Mouse (Mus musculus) limb, embryonic 11.5 days (tissue): ENCODE results near the gene Selp. TPM values are rescaled to one million over a fixed set of nuclear protein-coding genes. Genes with fewer than 3 reads are reported as not detected.

ENCODE experiments used
- ATAC-seq: fragments of 200-750 bp; cut with Nextera tagmentation; 2 replicates; pipeline ENCODE4 v1.8.0; 2017; ENCODE audit warnings: low read depth; ENCODE audit not compliant: insufficient number of reproducible peaks, low FRiP score, low TSS enrichment
- DNase-seq: peaks from one replicate; pipeline ENCODE4 v3.0.0-alpha.2; 2015; ENCODE audit warnings: low spot score
- H3K27ac ChIP-seq: fragments of 300-500 bp; sonication (generic); replicated peaks from 2 replicates; pipeline ENCODE4 v1.5.1; 2014; ENCODE audit warnings: low read depth, mild to moderate bottlenecking, low read length
- H3K27me3 ChIP-seq: fragments of 300-500 bp; sonication (generic); 2 replicates; pipeline ENCODE4 v1.6.1; 2014; ENCODE audit warnings: mild to moderate bottlenecking, low read length, mixed read lengths; ENCODE audit not compliant: control insufficient read depth, insufficient read depth
- H3K36me3 ChIP-seq: fragments of 300-500 bp; sonication (generic); 2 replicates; pipeline ENCODE4 v1.6.1; 2014; ENCODE audit warnings: mild to moderate bottlenecking, low read length, moderate library complexity, mixed read lengths; ENCODE audit not compliant: control insufficient read depth, insufficient read depth
- H3K4me1 ChIP-seq: fragments of 300-500 bp; sonication (generic); 2 replicates; pipeline ENCODE4 v1.6.1; 2014; ENCODE audit warnings: low read length, mixed read lengths; ENCODE audit not compliant: control insufficient read depth, insufficient read depth
- H3K4me2 ChIP-seq: fragments of 300-500 bp; sonication (generic); 2 replicates; pipeline ENCODE4 v1.6.1; 2014; ENCODE audit warnings: low read depth, mild to moderate bottlenecking, moderate library complexity; ENCODE audit not compliant: severe bottlenecking
- H3K4me3 ChIP-seq: fragments of 300-500 bp; sonication (generic); 2 replicates; pipeline ENCODE4 v1.5.1; 2014; ENCODE audit warnings: low read depth, low read length
- H3K9ac ChIP-seq: fragments of 300-500 bp; sonication (generic); 2 replicates; pipeline ENCODE4 v1.6.1; 2014; ENCODE audit warnings: mild to moderate bottlenecking, low read length
- H3K9me3 ChIP-seq: fragments of 300-500 bp; sonication (generic); 2 replicates; pipeline ENCODE4 v1.6.1; 2016; ENCODE audit warnings: low read length; ENCODE audit not compliant: control insufficient read depth
- WGBS: fragments of 180-500 bp; shearing (Covaris S2); extraction: QIAGEN DNeasy Blood & Tissue Kit; methylation state at CpG from one replicate; pipeline ENCODE4 v1.1.7; 2014; 5-methylcytosine and 5-hydroxymethylcytosine counted together
- polyA plus RNA-seq: library from polyadenylated mRNA; unstranded; fragments of >200 nt; fragmentation: Nextera tagmentation; extraction: Ambion mirVana; gene quantifications from 2 replicates; pipeline ENCODE4 v1.2.1, GENCODE M21; 2014

Gene Selp
- polyA plus RNA-seq, 1 experiment from 2014 or later, result 0.07 TPM

- no peak overlapping the region for H3K9ac ChIP-seq
- 28% methylated on average over 3 of the region's 3 CpGs for WGBS
- H3K4me2 ChIP-seq, result no peak overlapping the region
- no peak for DNase-seq
- no peaks in the 10 kb centered on the region for H3K9me3 ChIP-seq
- H3K27ac ChIP-seq, result no peak overlapping the region
- no peaks in the 10 kb centered on the region for H3K36me3 ChIP-seq
- H3K4me3 ChIP-seq, result no peak overlapping the region
- H3K27me3 ChIP-seq, result no peaks in the 10 kb centered on the region
- ATAC-seq, result no peak
- no peaks in the 10 kb centered on the region for H3K4me1 ChIP-seq
These were observed 8.8 kb downstream of the Selp start for GRCm38 (mm10) chr1:164123836-164124235.

GRCm38 (mm10) chr1:164130013-164130412 is 14.9 kb downstream of the Selp start:
- no peak for ATAC-seq
- Histone ChIP-seq H3K36me3 (no peaks in the 10 kb centered on the region), H3K4me2 (no peak overlapping the region), H3K9me3 (no peaks in the 10 kb centered on the region), H3K4me1 (no peaks in the 10 kb centered on the region), H3K4me3 (no peak overlapping the region), H3K27me3 (no peaks in the 10 kb centered on the region), H3K9ac (no peak overlapping the region), H3K27ac (no peak overlapping the region)
- WGBS, result 75% methylated on average over 3 of the region's 3 CpGs
- no peak for DNase-seq

- Histone ChIP-seq H3K4me3 (no peak overlapping the region), H3K9ac (no peak overlapping the region), H3K27ac (no peak overlapping the region), H3K27me3 (no peaks in the 10 kb centered on the region), H3K36me3 (no peaks in the 10 kb centered on the region), H3K4me2 (no peak overlapping the region), H3K4me1 (no peaks in the 10 kb centered on the region), H3K9me3 (no peaks in the 10 kb centered on the region)
- ATAC-seq, result no peak
- DNase-seq, result no peak
- WGBS, result 84% methylated on average over 1 of the region's 1 CpGs
These were observed 17.5 kb downstream of the Selp start for GRCm38 (mm10) chr1:164132609-164133008.

GRCm38 (mm10) chr1:164134101-164134500 is 19.0 kb downstream of the Selp start:
- no peak for DNase-seq
- WGBS, result 85% methylated on average over 6 of the region's 6 CpGs
- no peaks in the 10 kb centered on the region for H3K36me3 ChIP-seq
- no peaks in the 10 kb centered on the region for H3K9me3 ChIP-seq
- H3K9ac ChIP-seq, result no peak overlapping the region
- no peaks in the 10 kb centered on the region for H3K27me3 ChIP-seq
- no peak for ATAC-seq
- no peaks in the 10 kb centered on the region for H3K4me1 ChIP-seq
- no peak overlapping the region for H3K27ac ChIP-seq
- H3K4me3 ChIP-seq, result no peak overlapping the region
- H3K4me2 ChIP-seq, result no peak overlapping the region

GRCm38 (mm10) chr1:164135360-164135759 is 20.3 kb downstream of the Selp start:
- H3K4me1 ChIP-seq, result no peaks in the 10 kb centered on the region
- ATAC-seq (no peak), DNase-seq (no peak)
- H3K27ac ChIP-seq, result no peak overlapping the region
- H3K27me3 ChIP-seq, result no peaks in the 10 kb centered on the region
- 75% methylated on average over 5 of the region's 5 CpGs for WGBS
- no peaks in the 10 kb centered on the region for H3K36me3 ChIP-seq
- no peak overlapping the region for H3K4me3 ChIP-seq
- H3K9me3 ChIP-seq, result no peaks in the 10 kb centered on the region
- no peak overlapping the region for H3K4me2 ChIP-seq
- no peak overlapping the region for H3K9ac ChIP-seq

- no peak overlapping the region for H3K27ac ChIP-seq
- no peak overlapping the region for H3K4me2 ChIP-seq
- no peak overlapping the region for H3K4me3 ChIP-seq
- 59% methylated on average over 11 of the region's 11 CpGs for WGBS
- ATAC-seq (no peak), DNase-seq (no peak)
- no peaks in the 10 kb centered on the region for H3K36me3 ChIP-seq
- no peak overlapping the region for H3K9ac ChIP-seq
- no peaks in the 10 kb centered on the region for H3K9me3 ChIP-seq
- H3K27me3 ChIP-seq, result no peaks in the 10 kb centered on the region
- no peaks in the 10 kb centered on the region for H3K4me1 ChIP-seq
These were observed 20.9 kb downstream of the Selp start for GRCm38 (mm10) chr1:164135960-164136359.

GRCm38 (mm10) chr1:164136636-164137035 is 21.6 kb downstream of the Selp start:
- H3K4me3 ChIP-seq, result no peak overlapping the region
- H3K4me2 ChIP-seq, result no peak overlapping the region
- no peak overlapping the region for H3K27ac ChIP-seq
- DNase-seq, result no peak
- H3K9me3 ChIP-seq, result no peaks in the 10 kb centered on the region
- H3K4me1 ChIP-seq, result no peaks in the 10 kb centered on the region
- no peak overlapping the region for H3K9ac ChIP-seq
- WGBS, result 72% methylated on average over 6 of the region's 6 CpGs
- ATAC-seq, result no peak
- H3K27me3 ChIP-seq, result no peaks in the 10 kb centered on the region
- no peaks in the 10 kb centered on the region for H3K36me3 ChIP-seq

GRCm38 (mm10) chr1:164138365-164139130 is 23.5 kb downstream of the Selp start:
- Histone ChIP-seq H3K4me2 (no peak overlapping the region), H3K4me3 (no peak overlapping the region), H3K4me1 (no peaks in the 10 kb centered on the region), H3K27me3 (no peaks in the 10 kb centered on the region), H3K27ac (no peak overlapping the region), H3K9me3 (no peaks in the 10 kb centered on the region), H3K36me3 (no peaks in the 10 kb centered on the region), H3K9ac (no peak overlapping the region)
- ATAC-seq (peak; percentile 65; the same call in 1 of the 2 replicates), DNase-seq (peak; percentile 90)
- 10% methylated on average over 5 of the region's 5 CpGs for WGBS

- no peak overlapping the region for H3K9ac ChIP-seq
- no peaks in the 10 kb centered on the region for H3K9me3 ChIP-seq
- H3K27me3 ChIP-seq, result no peaks in the 10 kb centered on the region
- H3K36me3 ChIP-seq, result no peaks in the 10 kb centered on the region
- no peak overlapping the region for H3K4me2 ChIP-seq
- ATAC-seq (no peak), DNase-seq (no peak)
- H3K4me1 ChIP-seq, result no peaks in the 10 kb centered on the region
- no peak overlapping the region for H3K27ac ChIP-seq
- WGBS, result 72% methylated on average over 4 of the region's 4 CpGs
- no peak overlapping the region for H3K4me3 ChIP-seq
These were observed 24.4 kb downstream of the Selp start for GRCm38 (mm10) chr1:164139464-164139863.
